Mouse (Mus musculus) lung, adult 2 months (tissue): Measurements from ENCODE around the gene BC004004.

Experiments
- CTCF ChIP-seq: fragments of 200-500 bp; IDR thresholded peaks from 2 replicates; pipeline ENCODE4 v1.5.1; 2011; ENCODE audit warnings: mild to moderate bottlenecking, low read length, control low read depth; ENCODE audit not compliant: insufficient read depth
- POLR2A ChIP-seq: fragments of 200-500 bp; IDR thresholded peaks from 2 replicates; pipeline ENCODE4 v1.6.1; 2011; ENCODE audit warnings: low read depth, mild to moderate bottlenecking, control low read depth, low read length, borderline replicate concordance; ENCODE audit errors: extremely low read depth

- TF ChIP-seq CTCF: no peak
- no peak for TF ChIP-seq POLR2A
Measured at GRCm38 (mm10) chr17:29220631-29221030, 48.0 kb upstream of the BC004004 start.
